Mouse (Mus musculus) neural tube, embryonic 13.5 days (tissue): ENCODE measurements around the gene Slc22a23. TPM values are rescaled to one million over a fixed set of nuclear protein-coding genes. Genes with fewer than 3 reads are reported as not detected.

Source experiments
- ATAC-seq: fragments of 200-750 bp; cut with Nextera tagmentation; 2 replicates; pipeline ENCODE4 v1.8.0; 2017; ENCODE audit warnings: low read depth, mild to moderate bottlenecking, moderate TSS enrichment, moderate library complexity
- H3K27ac ChIP-seq: fragments of 300-500 bp; sonication (generic); replicated peaks from 2 replicates; pipeline ENCODE4 v1.5.1; 2015; ENCODE audit warnings: moderate library complexity, mild to moderate bottlenecking, inconsistent platforms
- H3K27me3 ChIP-seq: fragments of 300-500 bp; sonication (generic); 2 replicates; pipeline ENCODE4 v1.6.1; 2015; ENCODE audit warnings: mild to moderate bottlenecking, inconsistent platforms
- H3K36me3 ChIP-seq: fragments of 300-500 bp; sonication (generic); 2 replicates; pipeline ENCODE4 v1.6.1; 2015; ENCODE audit warnings: mild to moderate bottlenecking, inconsistent platforms
- H3K4me1 ChIP-seq: fragments of 300-500 bp; sonication (generic); replicated peaks from 2 replicates; pipeline ENCODE4 v1.6.1; 2015; ENCODE audit warnings: inconsistent platforms
- H3K4me2 ChIP-seq: fragments of 300-500 bp; sonication (generic); 2 replicates; pipeline ENCODE4 v1.6.1; 2015; ENCODE audit warnings: inconsistent platforms, mild to moderate bottlenecking, moderate library complexity
- H3K4me3 ChIP-seq: fragments of 300-500 bp; sonication (generic); 2 replicates; pipeline ENCODE4 v1.5.1; 2015; ENCODE audit warnings: mild to moderate bottlenecking, inconsistent platforms
- H3K9ac ChIP-seq: fragments of 300-500 bp; sonication (generic); 2 replicates; pipeline ENCODE4 v1.6.1; 2015; ENCODE audit warnings: moderate library complexity, mild to moderate bottlenecking, inconsistent platforms
- H3K9me3 ChIP-seq: fragments of 300-500 bp; sonication (generic); 2 replicates; pipeline ENCODE4 v1.6.1; 2016; ENCODE audit warnings: inconsistent platforms
- WGBS: fragments of 180-500 bp; shearing (Covaris S2); methylation state at CpG from one replicate; pipeline ENCODE4 v1.1.7; 2015; 5-methylcytosine and 5-hydroxymethylcytosine counted together
- polyA plus RNA-seq: library from polyadenylated mRNA; unstranded; fragments of >200 nt; fragmentation: Nextera tagmentation; extraction: Ambion mirVana; gene quantifications from 2 replicates; pipeline ENCODE4 v1.2.1, GENCODE M21; 2015

Slc22a23 gene
- polyA plus RNA-seq, 1 experiment from 2014 or later, result 13.4 TPM

DNA sequence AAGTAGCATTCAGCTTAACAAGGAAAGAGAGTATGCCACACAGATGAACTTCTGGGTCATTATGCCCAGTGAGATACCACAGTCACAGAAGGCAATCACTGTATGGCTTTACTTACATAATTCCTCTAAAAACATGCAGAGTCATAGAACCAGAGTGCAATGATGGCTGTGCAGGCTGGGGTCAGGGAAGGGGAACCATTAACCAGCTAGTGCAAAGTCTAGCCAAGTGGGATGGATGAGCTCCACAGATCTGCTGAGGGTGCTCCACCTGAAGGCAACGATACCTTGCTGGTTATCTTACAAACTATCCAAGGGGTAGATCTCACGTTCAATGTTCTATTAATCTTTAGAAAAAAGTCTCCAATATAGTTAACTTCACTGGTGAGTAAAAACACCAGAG lies 88.3 kb downstream of the Slc22a23 start:
- H3K4me1 ChIP-seq, result peaks cover 12% of the 10 kb centered on the region
- no peak overlapping the region for H3K4me3 ChIP-seq
- no peak overlapping the region for H3K9ac ChIP-seq
- no peaks in the 10 kb centered on the region for H3K36me3 ChIP-seq
- no peaks in the 10 kb centered on the region for H3K27me3 ChIP-seq
- no peak for ATAC-seq
- no peaks in the 10 kb centered on the region for H3K9me3 ChIP-seq
- WGBS, result 97% methylated on average over 2 of the region's 2 CpGs
- no peak overlapping the region for H3K4me2 ChIP-seq
- H3K27ac ChIP-seq, result no peak overlapping the region

DNA sequence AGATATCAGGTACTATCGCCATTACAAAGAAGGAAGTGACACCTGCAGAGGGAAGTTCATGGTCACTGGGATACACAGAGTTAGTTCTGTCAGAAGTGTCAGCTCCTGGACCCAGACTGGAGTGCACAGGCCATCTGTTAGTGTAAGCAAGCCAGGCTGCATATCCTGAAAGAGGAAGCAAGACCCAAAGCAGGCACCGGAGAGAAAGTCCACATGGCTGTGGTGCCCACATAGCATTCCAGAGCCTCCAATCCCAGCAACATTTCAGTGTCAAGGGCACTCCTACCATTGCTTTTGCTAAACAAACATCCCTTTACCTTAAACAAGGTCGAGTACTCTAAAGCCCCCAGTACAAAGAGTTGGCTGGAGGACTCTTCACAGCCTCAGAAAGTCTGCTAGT lies 89.7 kb downstream of the Slc22a23 start:
- Histone ChIP-seq H3K27me3 (no peaks in the 10 kb centered on the region), H3K4me1 (peaks cover 19% of the 10 kb centered on the region), H3K9me3 (no peaks in the 10 kb centered on the region), H3K9ac (no peak overlapping the region), H3K36me3 (no peaks in the 10 kb centered on the region), H3K4me3 (no peak overlapping the region), H3K27ac (no peak overlapping the region), H3K4me2 (no peak overlapping the region)
- WGBS, result 78% methylated on average over 3 of the region's 3 CpGs
- ATAC-seq, result no peak

DNA sequence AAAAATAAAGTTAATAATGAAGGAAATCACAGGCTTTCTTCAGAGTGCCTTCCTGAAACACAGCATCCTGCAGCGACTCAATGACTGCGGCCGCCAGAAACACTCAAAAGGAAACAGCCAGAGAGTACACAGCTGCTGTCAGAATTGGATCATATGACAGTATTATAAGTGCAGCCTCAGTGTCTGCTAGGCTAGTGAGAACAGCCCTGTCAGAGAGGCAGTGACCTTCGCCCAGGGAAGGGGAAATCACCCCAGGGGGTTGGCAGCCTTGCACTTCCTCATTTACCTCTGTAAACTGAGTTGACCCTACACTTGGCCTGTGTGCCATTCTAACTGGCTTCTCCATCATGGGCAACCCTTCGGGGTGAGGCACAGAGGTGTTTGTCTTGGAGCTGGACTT lies 90.3 kb downstream of the Slc22a23 start:
- no peaks in the 10 kb centered on the region for H3K27me3 ChIP-seq
- H3K4me2 ChIP-seq, result no peak overlapping the region
- H3K9me3 ChIP-seq, result no peaks in the 10 kb centered on the region
- 69% methylated on average over 5 of the region's 5 CpGs for WGBS
- H3K36me3 ChIP-seq, result no peaks in the 10 kb centered on the region
- no peak overlapping the region for H3K9ac ChIP-seq
- no peak overlapping the region for H3K4me3 ChIP-seq
- peak overlapping the region; percentile 24; the same call in 1 of the 2 replicates for H3K27ac ChIP-seq
- ATAC-seq, result no peak
- peaks cover 25% of the 10 kb centered on the region for H3K4me1 ChIP-seq

DNA sequence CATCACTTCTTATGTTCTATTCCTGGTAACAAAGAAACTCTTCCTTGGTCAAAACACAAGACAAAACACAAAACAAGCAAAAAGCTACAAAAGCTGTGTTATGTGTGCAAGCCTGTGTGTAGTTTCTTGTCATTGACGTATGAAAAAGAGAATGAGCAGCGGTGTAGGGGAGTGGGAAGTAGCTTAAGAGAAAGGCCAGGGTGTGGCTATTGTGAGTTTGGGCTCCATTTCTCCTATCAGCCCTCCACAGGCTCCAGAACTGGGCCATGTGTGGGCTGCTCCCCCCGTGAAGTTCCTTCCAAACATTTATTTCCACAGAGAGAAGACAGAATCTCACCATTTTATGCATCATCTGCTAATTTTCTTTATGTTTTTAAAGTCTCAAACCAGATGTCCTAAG lies 91.2 kb downstream of the Slc22a23 start:
- H3K4me1 ChIP-seq, result peaks cover 34% of the 10 kb centered on the region
- no peaks in the 10 kb centered on the region for H3K36me3 ChIP-seq
- no peaks in the 10 kb centered on the region for H3K27me3 ChIP-seq
- WGBS, result 90% methylated on average over 3 of the region's 3 CpGs
- ATAC-seq, result no peak
- no peak overlapping the region for H3K4me2 ChIP-seq
- H3K9me3 ChIP-seq, result no peaks in the 10 kb centered on the region
- H3K27ac ChIP-seq, result no peak overlapping the region
- H3K4me3 ChIP-seq, result no peak overlapping the region
- H3K9ac ChIP-seq, result no peak overlapping the region

DNA sequence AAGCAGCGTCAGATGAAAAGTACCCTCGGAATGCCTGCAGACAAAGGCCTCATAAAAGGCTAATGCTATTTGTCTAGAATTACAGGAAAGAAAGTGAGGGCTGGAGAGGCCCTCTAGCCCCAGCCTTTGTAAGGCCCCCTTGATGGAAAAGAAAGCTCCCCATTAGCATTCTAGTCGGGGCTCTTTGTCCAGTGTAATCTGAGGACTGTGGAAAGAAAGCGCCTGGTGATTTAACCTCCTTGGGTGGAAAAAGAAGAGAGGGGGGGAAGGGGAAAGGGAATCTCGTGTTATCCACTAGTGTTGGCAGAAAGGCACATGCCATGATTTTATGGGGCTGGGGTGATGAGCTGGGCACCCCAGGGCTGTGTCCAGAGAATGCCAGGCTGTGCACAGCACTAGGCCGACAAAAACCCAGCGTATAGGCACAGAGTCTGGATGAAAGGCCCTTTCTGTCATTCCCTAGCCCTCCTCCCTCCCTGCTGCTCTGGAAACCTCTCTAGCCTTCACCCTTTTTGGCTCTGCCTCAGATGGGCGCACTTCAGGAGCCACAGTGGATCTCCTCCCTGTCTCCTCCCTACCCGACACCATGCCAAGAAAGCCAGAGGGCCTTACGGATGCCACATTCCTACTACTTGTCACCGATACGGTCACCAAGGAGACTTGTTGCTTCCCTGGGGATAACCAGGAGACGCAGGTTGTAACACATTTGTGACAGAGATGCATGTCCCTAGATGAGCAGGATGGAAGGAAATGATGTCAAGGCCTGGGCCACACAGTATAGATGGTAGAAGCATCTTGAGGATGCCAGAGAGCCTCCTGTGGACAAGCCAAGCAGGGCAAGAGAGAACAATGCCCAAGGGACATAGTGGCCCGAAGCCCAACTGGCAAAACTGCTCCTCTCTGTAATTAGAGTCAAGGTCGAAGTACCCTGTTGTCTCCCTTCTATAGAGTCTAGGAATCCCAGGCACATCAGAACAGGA lies 95.8 kb downstream of the Slc22a23 start:
- H3K27me3 ChIP-seq, result no peaks in the 10 kb centered on the region
- peaks cover 61% of the 10 kb centered on the region for H3K4me1 ChIP-seq
- H3K9me3 ChIP-seq, result no peaks in the 10 kb centered on the region
- 7% methylated on average over 15 of the region's 15 CpGs for WGBS
- no peak overlapping the region for H3K4me3 ChIP-seq
- 0 out of 2 replicates have a peak overlapping the region, but pooled peaks have one; percentile 44 for H3K9ac ChIP-seq
- H3K36me3 ChIP-seq, result no peaks in the 10 kb centered on the region
- 0 out of 2 replicates have a peak overlapping the region, but pooled peaks have one; percentile 4 for H3K4me2 ChIP-seq
- H3K27ac ChIP-seq, result peak overlapping the region; percentile 86
- ATAC-seq, result peak; percentile 95

DNA sequence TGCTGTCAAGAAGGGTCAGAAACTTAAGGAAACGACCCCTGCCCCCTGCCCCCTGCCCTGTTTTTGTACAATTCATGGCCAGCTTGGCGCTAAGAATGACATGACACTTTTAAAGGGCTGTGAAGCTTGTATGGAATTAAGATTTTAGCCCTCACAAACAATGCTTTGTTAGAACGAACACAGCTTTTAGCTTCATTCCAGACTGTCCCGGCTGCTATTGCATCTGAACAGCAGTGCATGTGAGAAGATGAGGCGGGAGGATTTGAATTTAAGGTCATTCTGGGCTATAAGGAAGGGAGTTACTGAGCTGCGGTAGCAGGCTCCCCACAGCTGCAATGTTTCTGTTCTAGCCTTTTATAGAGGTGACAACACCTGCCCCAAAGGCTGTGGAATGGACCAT lies 96.9 kb downstream of the Slc22a23 start:
- Histone ChIP-seq H3K9me3 (no peaks in the 10 kb centered on the region), H3K4me2 (peak overlapping the region; percentile 4; the same call in 1 of the 2 replicates), H3K4me1 (peaks cover 73% of the 10 kb centered on the region), H3K36me3 (no peaks in the 10 kb centered on the region), H3K9ac (no peak overlapping the region), H3K27ac (peak overlapping the region; percentile 86), H3K4me3 (no peak overlapping the region), H3K27me3 (no peaks in the 10 kb centered on the region)
- 10% methylated on average over 6 of the region's 6 CpGs for WGBS
- ATAC-seq, result no peak

DNA sequence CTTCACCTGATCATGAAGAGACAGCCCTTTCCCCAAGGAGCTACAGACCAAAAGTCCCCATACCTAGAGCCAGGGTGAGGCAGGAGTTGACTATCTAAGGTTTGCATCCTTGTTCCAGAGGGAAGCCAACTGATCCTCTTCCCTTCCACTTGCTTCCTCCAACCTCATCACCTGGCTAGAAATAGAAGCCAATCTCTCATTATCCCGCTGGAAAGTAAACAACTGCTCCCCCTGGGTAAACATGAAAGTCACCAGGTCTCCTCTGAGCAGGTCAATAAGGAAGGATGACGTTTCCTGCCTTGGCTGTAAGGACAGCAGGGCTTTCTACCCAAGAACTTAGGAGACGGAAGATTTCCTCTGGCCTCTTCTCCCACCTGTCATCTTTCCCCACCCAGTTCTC lies 98.2 kb downstream of the Slc22a23 start:
- no peaks in the 10 kb centered on the region for H3K9me3 ChIP-seq
- no peak overlapping the region for H3K4me2 ChIP-seq
- 71% methylated on average over 3 of the region's 3 CpGs for WGBS
- H3K4me1 ChIP-seq, result peaks cover 83% of the 10 kb centered on the region
- no peaks in the 10 kb centered on the region for H3K36me3 ChIP-seq
- no peak for ATAC-seq
- H3K27ac ChIP-seq, result no peak overlapping the region
- no peak overlapping the region for H3K4me3 ChIP-seq
- H3K9ac ChIP-seq, result no peak overlapping the region
- no peaks in the 10 kb centered on the region for H3K27me3 ChIP-seq

DNA sequence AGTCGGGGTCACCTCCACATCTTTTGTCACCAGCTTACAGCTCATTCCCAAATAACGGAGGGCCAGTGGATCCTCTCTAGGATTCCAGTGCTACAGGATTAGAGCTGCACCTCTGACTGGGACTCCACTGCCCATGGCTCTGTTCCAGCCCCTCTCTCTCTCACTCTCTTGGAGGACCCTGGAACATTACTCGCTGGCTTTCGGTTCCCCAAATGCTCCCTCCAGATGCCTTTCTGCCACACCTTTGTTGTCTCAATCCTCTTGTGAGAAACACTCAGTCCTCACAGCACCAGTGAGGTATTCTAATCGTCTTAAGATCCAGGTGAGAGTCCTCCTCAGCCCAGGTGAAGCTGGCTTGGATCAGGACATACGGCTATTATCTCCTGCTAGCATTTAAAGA lies 99.8 kb downstream of the Slc22a23 start:
- 77% methylated on average over 6 of the region's 6 CpGs for WGBS
- Histone ChIP-seq H3K4me1 (peaks cover 92% of the 10 kb centered on the region), H3K9me3 (no peaks in the 10 kb centered on the region), H3K4me2 (no peak overlapping the region), H3K9ac (no peak overlapping the region), H3K36me3 (no peaks in the 10 kb centered on the region), H3K27me3 (no peaks in the 10 kb centered on the region), H3K27ac (no peak overlapping the region), H3K4me3 (no peak overlapping the region)
- no peak for ATAC-seq

DNA sequence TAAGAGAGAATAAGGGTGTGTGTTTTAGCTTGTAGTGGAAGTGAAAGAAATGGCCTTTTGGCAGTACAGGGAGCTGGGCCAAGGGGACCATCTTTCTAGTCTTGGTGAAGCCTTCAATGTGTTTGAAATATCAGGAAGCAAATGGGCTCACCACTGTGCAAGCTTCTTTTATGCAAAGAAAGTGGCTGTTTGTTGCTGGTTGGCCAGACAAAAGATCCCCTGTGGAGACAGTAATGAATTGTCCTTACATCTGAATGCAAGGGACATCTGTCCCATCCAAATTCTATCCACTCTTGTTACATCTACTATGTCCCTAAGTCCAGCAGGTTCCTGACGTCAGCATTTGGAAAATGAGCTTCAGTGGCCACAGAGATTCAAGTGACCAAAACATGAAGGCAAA lies 100.8 kb downstream of the Slc22a23 start:
- Histone ChIP-seq H3K27ac (no peak overlapping the region), H3K36me3 (no peaks in the 10 kb centered on the region), H3K4me1 (peaks cover 92% of the 10 kb centered on the region), H3K4me3 (no peak overlapping the region), H3K27me3 (no peaks in the 10 kb centered on the region), H3K9ac (no peak overlapping the region), H3K9me3 (no peaks in the 10 kb centered on the region), H3K4me2 (no peak overlapping the region)
- WGBS, result 10% methylated on average over 1 of the region's 1 CpGs
- ATAC-seq, result no peak

DNA sequence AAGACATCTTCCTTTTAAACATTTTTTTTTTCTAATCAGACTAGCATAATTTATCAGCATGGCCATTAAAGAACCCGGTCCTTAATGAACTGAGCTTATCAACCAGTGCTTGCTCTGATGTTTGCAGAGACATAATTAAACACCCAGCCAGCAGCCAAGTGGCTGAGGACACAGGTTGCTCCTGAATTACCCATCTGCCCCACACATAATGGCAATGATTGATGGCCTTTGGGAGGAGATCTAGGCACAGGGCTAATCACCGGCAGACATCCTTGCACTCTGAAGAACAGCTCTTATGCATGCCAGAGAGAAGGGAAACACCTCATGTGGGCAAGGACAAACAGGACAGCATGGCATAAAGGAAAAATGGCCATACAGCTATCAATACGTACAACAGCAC lies 102.8 kb downstream of the Slc22a23 start:
- Histone ChIP-seq H3K27me3 (no peaks in the 10 kb centered on the region), H3K9ac (no peak overlapping the region), H3K27ac (0 out of 2 replicates have a peak overlapping the region, but pooled peaks have one; percentile 1), H3K36me3 (no peaks in the 10 kb centered on the region), H3K4me3 (no peak overlapping the region), H3K4me2 (no peak overlapping the region), H3K9me3 (no peaks in the 10 kb centered on the region), H3K4me1 (peaks cover 91% of the 10 kb centered on the region)
- WGBS, result 11% methylated on average over 3 of the region's 3 CpGs
- peak; percentile 76 for ATAC-seq

DNA sequence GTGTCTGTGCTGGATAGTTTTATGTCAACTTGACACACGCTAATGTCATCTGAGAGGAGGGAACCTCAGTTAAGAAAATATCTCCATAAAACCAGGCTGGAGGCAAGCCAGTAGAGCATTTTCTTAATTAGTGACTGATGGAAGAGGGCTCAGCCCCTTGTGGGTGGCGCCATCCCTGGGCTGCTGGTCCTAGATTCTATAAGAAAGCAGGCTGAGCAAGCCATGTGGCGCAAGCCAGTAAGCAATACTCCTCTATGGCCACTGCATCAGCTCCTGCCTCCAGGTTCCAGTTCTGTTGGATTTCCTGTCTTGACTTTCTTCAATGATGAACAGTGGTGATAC lies 104.9 kb downstream of the Slc22a23 start:
- 50% methylated on average over 3 of the region's 3 CpGs for WGBS
- Histone ChIP-seq H3K36me3 (no peaks in the 10 kb centered on the region), H3K4me1 (peaks cover 75% of the 10 kb centered on the region), H3K4me2 (no peak overlapping the region), H3K27me3 (no peaks in the 10 kb centered on the region), H3K9me3 (no peaks in the 10 kb centered on the region), H3K27ac (0 out of 2 replicates have a peak overlapping the region, but pooled peaks have one; percentile 9), H3K9ac (no peak overlapping the region), H3K4me3 (no peak overlapping the region)
- no peak for ATAC-seq

DNA sequence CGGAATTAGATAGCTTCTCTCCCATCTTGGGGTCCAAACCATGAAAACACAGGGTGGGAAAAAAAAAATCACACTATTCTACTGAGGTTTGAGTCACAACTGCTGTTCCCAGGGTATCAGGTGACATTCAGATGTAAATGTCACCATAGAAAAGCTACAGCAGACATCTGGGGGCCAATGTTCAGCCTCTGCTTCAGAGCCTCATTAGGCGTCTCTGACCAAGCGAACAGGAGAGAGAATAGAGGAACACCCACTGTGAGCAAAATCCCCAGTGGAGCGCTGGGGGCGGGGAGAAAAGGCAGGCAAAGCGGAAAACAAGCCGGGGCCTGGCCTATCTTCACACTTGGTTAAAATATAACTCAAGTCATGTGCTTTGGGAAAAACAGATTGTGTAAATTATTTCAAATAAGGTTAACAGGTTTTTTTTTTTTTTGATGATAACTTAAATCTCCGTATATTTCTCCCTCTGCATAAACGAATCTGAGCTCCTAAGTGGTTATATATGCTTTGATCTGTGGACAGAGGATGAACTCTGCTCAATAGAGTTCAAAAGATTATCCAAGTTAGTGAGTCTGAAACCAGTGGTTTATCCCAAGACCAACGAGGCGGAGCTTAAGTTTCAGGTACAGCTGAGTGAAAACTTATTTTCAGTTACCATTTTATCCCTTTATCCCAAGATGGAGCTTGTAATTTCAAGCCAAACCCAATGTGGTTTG lies 105.5 kb downstream of the Slc22a23 start:
- Histone ChIP-seq H3K4me2 (peak overlapping the region; percentile 3; the same call in 1 of the 2 replicates), H3K27me3 (no peaks in the 10 kb centered on the region), H3K4me1 (peaks cover 70% of the 10 kb centered on the region), H3K9me3 (no peaks in the 10 kb centered on the region), H3K27ac (peak overlapping the region; percentile 61; the same call in 1 of the 2 replicates), H3K4me3 (no peak overlapping the region), H3K9ac (no peak overlapping the region), H3K36me3 (no peaks in the 10 kb centered on the region)
- ATAC-seq, result no peak
- WGBS, result 12% methylated on average over 11 of the region's 11 CpGs
